Mouse (Mus musculus): ENCODE data around the gene Reep3. TPM values are rescaled to one million over a fixed set of nuclear protein-coding genes. Genes with fewer than 3 reads are reported as not detected.

The Reep3 gene
- polyA plus RNA-seq (2012; fragmentation: generic; extraction: Trizol), result 14.7 TPM
- long read RNA-seq, experiment 1, full-length matches to known transcripts, result 7 of 18 reads
- long read RNA-seq, experiment 1, partial matches to known transcripts, result 1 of 18 reads
- long read RNA-seq, experiment 1, other reads (novel, unspliced or antisense), result 10 of 18 reads
- long read RNA-seq, experiment 2, full-length matches to known transcripts, result 51 of 58 reads
- long read RNA-seq, experiment 2, partial matches to known transcripts, result 2 of 58 reads
- long read RNA-seq, experiment 2, other reads (novel, unspliced or antisense), result 5 of 58 reads

DNA sequence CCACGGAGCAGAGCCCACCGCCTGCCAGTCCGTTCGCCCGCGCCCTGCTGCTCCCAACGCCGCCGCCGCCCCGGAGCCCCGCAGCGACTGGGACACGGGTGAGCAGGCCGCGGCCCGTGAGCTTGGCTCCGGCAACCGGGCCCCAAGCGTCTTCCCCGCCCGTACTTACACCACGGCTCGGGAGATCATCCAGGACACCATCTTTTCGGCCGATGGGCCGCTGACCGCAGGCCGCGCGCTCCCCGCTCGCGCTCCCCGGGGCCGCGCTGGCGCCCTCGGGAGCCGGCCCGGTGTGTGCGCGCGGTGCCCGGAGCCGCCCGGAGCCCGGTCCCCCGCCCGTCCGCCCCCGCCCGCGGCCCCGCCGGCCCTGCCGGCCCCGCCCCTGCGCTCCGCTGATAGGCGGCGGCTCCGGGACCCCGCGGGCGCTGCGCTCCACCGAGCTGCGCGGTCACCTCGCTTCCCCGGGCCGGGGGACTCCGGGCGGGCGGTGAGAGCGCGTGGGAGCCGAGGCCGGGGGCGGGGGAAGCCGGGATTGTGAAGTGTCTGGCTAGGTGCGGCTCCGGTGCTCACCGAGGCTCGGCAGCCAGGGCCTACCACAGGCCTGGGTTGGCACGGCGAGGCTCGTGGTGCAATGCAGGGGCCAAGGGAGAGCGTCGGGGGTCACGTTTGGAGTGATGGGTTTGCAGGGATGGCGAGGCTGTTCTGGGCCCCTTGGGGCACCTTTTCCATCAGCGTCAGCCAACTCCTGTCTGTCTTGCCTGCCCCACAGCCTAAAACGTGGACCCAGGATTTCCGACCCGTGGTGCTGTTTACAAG lies at the start of gene Reep3:
TSS of gene Reep3 (minus strand) at position 325 of the 816 bp plus-strand sequence.
- peak; percentile 36 for TF ChIP-seq MAX (IDR thresholded peaks at IDR 0.05)
- TF ChIP-seq USF1 (IDR thresholded peaks at IDR 0.05; ENCODE audit: low read depth), result no peak
- no peak for TF ChIP-seq CEBPB (IDR thresholded peaks at IDR 0.05; ENCODE audit: low read depth)
- Histone ChIP-seq H3K79me3 (ENCODE audit: low read depth) (peaks cover 69% of the 10 kb centered on the region), H3ac (ENCODE audit: control insufficient read depth, insufficient read length, low read depth) (peak within 1 kb of the TSS; percentile 99), H3K36me3 (ENCODE audit: control insufficient read depth, insufficient read depth) (peaks cover 9% of the 10 kb centered on the region), H3K79me2 (ENCODE audit: control insufficient read depth, insufficient read depth) (peaks cover 98% of the 10 kb centered on the region), H3K4me3 (ENCODE audit: insufficient read depth, poor library complexity, severe bottlenecking) (peak within 1 kb of the TSS; percentile 71), H3K27me3 (ENCODE audit: control insufficient read depth, insufficient read depth, insufficient read length) (no peaks in the 10 kb centered on the region)

DNA sequence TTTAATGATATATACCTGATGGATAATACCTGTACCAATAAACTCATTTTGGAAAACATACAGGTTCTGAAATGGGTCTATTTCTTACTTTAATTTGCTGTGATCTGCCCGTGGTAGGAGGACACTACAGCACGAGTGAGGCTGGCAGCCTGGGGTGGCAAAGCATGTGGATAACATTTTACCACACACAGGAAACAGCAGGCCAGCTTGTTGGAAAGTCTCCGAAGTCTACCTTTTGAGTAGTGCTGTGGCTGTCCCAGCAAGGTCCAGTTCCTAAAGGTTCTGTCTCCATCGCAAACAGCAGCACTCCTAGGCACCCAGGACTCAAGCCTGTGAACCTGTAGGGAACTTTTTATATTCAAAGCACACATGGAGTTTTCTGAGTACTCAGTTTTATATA lies 48.9 kb upstream of the Reep3 start:
- H3K36me3 ChIP-seq (ENCODE audit: control insufficient read depth, insufficient read depth), result no peaks in the 10 kb centered on the region
- H3ac ChIP-seq (ENCODE audit: control insufficient read depth, insufficient read length, low read depth), result no peak overlapping the region
- H3K79me3 ChIP-seq (ENCODE audit: low read depth), result peaks cover 60% of the 10 kb centered on the region
- H3K27me3 ChIP-seq (ENCODE audit: control insufficient read depth, insufficient read depth, insufficient read length), result no peaks in the 10 kb centered on the region
- no peak overlapping the region for H3K4me3 ChIP-seq (ENCODE audit: insufficient read depth, poor library complexity, severe bottlenecking)
- no peak for TF ChIP-seq MYOD1 (IDR thresholded peaks at IDR 0.05; ENCODE audit: control insufficient read depth, insufficient read length, low read depth)
- no peak for TF ChIP-seq CTCF (IDR thresholded peaks at IDR 0.05; ENCODE audit: control insufficient read depth, insufficient read depth, insufficient read length)
- no peak for TF ChIP-seq FOSL1 (IDR thresholded peaks at IDR 0.05; ENCODE audit: insufficient read depth, low read length, poor library complexity, severe bottlenecking)
- no peak for TF ChIP-seq CEBPB (IDR thresholded peaks at IDR 0.05; ENCODE audit: low read depth)
- no peak for TF ChIP-seq MAX (IDR thresholded peaks at IDR 0.05)
- TF ChIP-seq USF1 (IDR thresholded peaks at IDR 0.05; ENCODE audit: low read depth), result no peak
- TF ChIP-seq MYOG (IDR thresholded peaks at IDR 0.05; ENCODE audit: control insufficient read depth, extremely low read depth, insufficient read length), result no peak
- peaks cover 96% of the 10 kb centered on the region for H3K79me2 ChIP-seq (ENCODE audit: control insufficient read depth, insufficient read depth)

DNA sequence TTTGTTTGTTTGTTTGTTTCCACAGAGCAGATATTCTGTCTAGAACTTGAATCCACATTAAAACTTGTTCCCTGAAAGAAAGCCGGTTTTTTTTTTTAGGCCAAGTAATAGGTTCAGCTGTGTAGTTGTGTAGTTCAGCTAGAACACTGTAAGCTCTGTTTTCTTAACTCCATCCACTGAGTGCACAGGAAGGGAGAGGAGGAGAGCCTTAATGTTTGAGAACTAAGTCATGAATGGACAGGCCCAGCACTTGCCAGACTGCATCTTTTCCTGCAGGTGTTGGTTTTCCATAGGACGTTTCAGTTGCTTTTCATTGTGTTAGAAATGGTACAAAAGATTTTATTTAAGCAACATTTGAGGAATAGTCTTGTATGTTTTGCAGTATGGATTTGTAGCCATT lies 47.5 kb upstream of the Reep3 start:
- Histone ChIP-seq H3ac (ENCODE audit: control insufficient read depth, insufficient read length, low read depth) (no peak overlapping the region), H3K79me3 (ENCODE audit: low read depth) (peaks cover 53% of the 10 kb centered on the region), H3K36me3 (ENCODE audit: control insufficient read depth, insufficient read depth) (no peaks in the 10 kb centered on the region), H3K27me3 (ENCODE audit: control insufficient read depth, insufficient read depth, insufficient read length) (no peaks in the 10 kb centered on the region), H3K79me2 (ENCODE audit: control insufficient read depth, insufficient read depth) (peaks cover 96% of the 10 kb centered on the region), H3K4me3 (ENCODE audit: insufficient read depth, poor library complexity, severe bottlenecking) (no peak overlapping the region)
- TF ChIP-seq CEBPB (IDR thresholded peaks at IDR 0.05; ENCODE audit: low read depth), result no peak
- TF ChIP-seq MAX (IDR thresholded peaks at IDR 0.05), result no peak
- TF ChIP-seq MYOD1 (IDR thresholded peaks at IDR 0.05; ENCODE audit: control insufficient read depth, insufficient read length, low read depth), result no peak
- TF ChIP-seq USF1 (IDR thresholded peaks at IDR 0.05; ENCODE audit: low read depth), result no peak

DNA sequence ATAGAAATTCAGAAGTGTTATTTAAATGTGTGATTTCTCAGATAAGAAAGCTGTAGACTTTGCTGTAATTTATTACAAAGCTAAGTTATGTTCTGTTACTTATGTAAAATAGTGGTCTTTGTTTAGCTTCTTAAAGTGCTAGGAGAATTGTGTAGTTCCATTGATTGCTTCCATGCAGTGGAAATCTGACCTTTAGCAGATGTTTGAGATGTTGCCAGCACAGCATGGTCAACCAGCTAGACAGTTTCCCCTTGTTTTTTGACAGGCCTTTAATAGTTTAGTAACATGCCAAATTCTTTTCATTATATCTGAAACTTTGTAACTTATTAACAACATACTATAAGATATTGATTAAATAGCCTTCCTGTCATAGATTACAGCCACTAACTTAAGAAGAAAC lies 46.9 kb upstream of the Reep3 start:
- Histone ChIP-seq H3K36me3 (ENCODE audit: control insufficient read depth, insufficient read depth) (no peaks in the 10 kb centered on the region), H3K79me2 (ENCODE audit: control insufficient read depth, insufficient read depth) (peaks cover 96% of the 10 kb centered on the region), H3K4me3 (ENCODE audit: insufficient read depth, poor library complexity, severe bottlenecking) (no peak overlapping the region), H3K27me3 (ENCODE audit: control insufficient read depth, insufficient read depth, insufficient read length) (no peaks in the 10 kb centered on the region), H3K79me3 (ENCODE audit: low read depth) (peaks cover 54% of the 10 kb centered on the region), H3ac (ENCODE audit: control insufficient read depth, insufficient read length, low read depth) (no peak overlapping the region)
- TF ChIP-seq USF1 (IDR thresholded peaks at IDR 0.05; ENCODE audit: low read depth) (no peak), MYOG (IDR thresholded peaks at IDR 0.05; ENCODE audit: control insufficient read depth, extremely low read depth, insufficient read length) (no peak), FOSL1 (IDR thresholded peaks at IDR 0.05; ENCODE audit: insufficient read depth, low read length, poor library complexity, severe bottlenecking) (no peak), CEBPB (IDR thresholded peaks at IDR 0.05; ENCODE audit: low read depth) (no peak), CTCF (IDR thresholded peaks at IDR 0.05; ENCODE audit: control insufficient read depth, insufficient read depth, insufficient read length) (no peak)

DNA sequence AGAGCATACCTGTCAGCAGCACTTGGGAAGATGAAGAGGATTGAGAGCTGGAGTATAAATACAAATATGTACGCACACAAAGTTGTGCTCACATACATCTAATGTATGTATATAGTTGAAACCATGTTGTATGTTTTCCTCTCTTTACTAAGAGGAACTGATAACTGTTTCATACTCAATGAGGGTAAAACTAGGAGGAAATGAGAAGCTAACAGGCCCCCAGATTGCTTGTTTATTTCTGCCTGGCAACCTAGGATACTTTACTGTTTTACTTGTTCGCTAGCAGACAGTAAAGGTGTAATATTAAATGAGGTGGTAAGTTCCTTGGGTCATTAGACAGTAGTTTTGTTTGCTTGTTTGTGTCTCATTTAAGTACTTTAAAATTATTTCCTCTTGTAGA lies 40.7 kb upstream of the Reep3 start:
- Histone ChIP-seq H3K79me2 (ENCODE audit: control insufficient read depth, insufficient read depth) (peaks cover 98% of the 10 kb centered on the region), H3K4me3 (ENCODE audit: insufficient read depth, poor library complexity, severe bottlenecking) (no peak overlapping the region), H3K79me3 (ENCODE audit: low read depth) (peaks cover 51% of the 10 kb centered on the region), H3ac (ENCODE audit: control insufficient read depth, insufficient read length, low read depth) (no peak overlapping the region), H3K27me3 (ENCODE audit: control insufficient read depth, insufficient read depth, insufficient read length) (no peaks in the 10 kb centered on the region), H3K36me3 (ENCODE audit: control insufficient read depth, insufficient read depth) (no peaks in the 10 kb centered on the region)
- TF ChIP-seq CEBPB (IDR thresholded peaks at IDR 0.05; ENCODE audit: low read depth) (no peak), CTCF (IDR thresholded peaks at IDR 0.05; ENCODE audit: control insufficient read depth, insufficient read depth, insufficient read length) (no peak), USF1 (IDR thresholded peaks at IDR 0.05; ENCODE audit: low read depth) (no peak), MYOD1 (IDR thresholded peaks at IDR 0.05; ENCODE audit: control insufficient read depth, insufficient read length, low read depth) (no peak), FOSL1 (IDR thresholded peaks at IDR 0.05; ENCODE audit: insufficient read depth, low read length, poor library complexity, severe bottlenecking) (no peak), MAX (IDR thresholded peaks at IDR 0.05) (no peak), MYOG (IDR thresholded peaks at IDR 0.05; ENCODE audit: control insufficient read depth, extremely low read depth, insufficient read length) (no peak)

DNA sequence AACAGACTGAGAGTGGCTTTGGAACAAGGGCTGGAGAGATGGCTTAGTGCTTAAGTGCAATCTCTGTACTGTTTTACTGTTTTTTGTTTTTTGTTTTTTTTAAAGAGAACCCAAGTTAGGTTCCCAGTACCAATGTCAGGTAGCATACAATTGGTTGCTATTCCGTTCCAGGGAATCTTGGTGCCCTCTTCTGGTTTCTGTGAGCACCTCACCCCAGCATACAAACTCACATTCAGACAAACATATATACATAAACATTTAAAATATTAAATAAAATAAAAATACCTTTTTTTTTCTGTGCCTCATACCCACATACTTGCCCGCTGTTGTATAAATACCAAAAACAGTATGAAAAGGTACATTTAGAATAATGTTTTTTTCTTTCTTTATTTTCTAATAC lies 37.6 kb upstream of the Reep3 start:
- Histone ChIP-seq H3K79me2 (ENCODE audit: control insufficient read depth, insufficient read depth) (peaks cover 97% of the 10 kb centered on the region), H3K27me3 (ENCODE audit: control insufficient read depth, insufficient read depth, insufficient read length) (no peaks in the 10 kb centered on the region), H3K4me3 (ENCODE audit: insufficient read depth, poor library complexity, severe bottlenecking) (no peak overlapping the region), H3K36me3 (ENCODE audit: control insufficient read depth, insufficient read depth) (no peaks in the 10 kb centered on the region), H3K79me3 (ENCODE audit: low read depth) (peaks cover 57% of the 10 kb centered on the region), H3ac (ENCODE audit: control insufficient read depth, insufficient read length, low read depth) (no peak overlapping the region)
- TF ChIP-seq CTCF (IDR thresholded peaks at IDR 0.05; ENCODE audit: control insufficient read depth, insufficient read depth, insufficient read length), result no peak
